Mouse (Mus musculus) splenic B cell, adult 2 months (primary cell): ENCODE data around the gene Hpgd.
"Not testable (repeated sequence)": the region's sequence is repeated elsewhere in the genome, so short reads cannot be mapped to it uniquely, and the experiment has no call there.

ENCODE experiments used
- DNase-seq: peaks from one replicate; pipeline ENCODE4 v3.0.0-alpha.2; 2011; ENCODE audit warnings: low read depth, low spot score
- H3K27me3 ChIP-seq: 2 replicates; pipeline ENCODE4 v1.6.1; 2012; ENCODE audit warnings: mild to moderate bottlenecking, low read length, moderate library complexity, mixed read lengths; ENCODE audit not compliant: control insufficient read depth, poor library complexity, insufficient read depth, severe bottlenecking
- H3K36me3 ChIP-seq: 2 replicates; pipeline ENCODE4 v1.6.1; 2012; ENCODE audit warnings: mild to moderate bottlenecking, low read length, moderate library complexity, mixed read lengths; ENCODE audit not compliant: control insufficient read depth, poor library complexity, insufficient read depth, severe bottlenecking

The Hpgd gene

GRCm38 (mm10) chr8:56293480-56293879 is 905 bp upstream of the Hpgd start:
- no peak for DNase-seq
- Histone ChIP-seq H3K36me3 (no peaks in the 10 kb centered on the region), H3K27me3 (no peaks in the 10 kb centered on the region)

GRCm38 (mm10) chr8:56294886-56295555 is 636 bp downstream of the Hpgd start:
- Histone ChIP-seq H3K27me3 (no peaks in the 10 kb centered on the region), H3K36me3 (no peaks in the 10 kb centered on the region)
- no peak for DNase-seq

DNA sequence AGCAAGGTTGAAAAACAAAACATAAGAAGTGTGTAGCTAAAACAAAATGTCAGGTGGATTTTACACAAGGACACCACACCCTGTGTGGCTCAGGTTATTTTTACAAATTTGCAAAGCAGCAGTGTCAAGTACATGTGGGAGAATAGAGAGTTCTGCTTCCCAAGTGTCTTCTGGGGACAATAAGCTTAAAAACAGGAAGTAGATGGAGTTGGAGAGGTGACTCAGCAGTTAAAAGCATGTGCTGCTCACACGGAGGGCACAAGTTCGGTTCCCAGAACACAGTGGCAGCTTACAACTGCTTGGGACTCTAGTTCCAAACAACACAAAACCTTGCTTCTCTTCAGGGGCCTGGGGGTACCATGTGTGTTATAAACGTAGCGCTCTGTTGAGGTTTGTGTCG is 5.0 kb downstream of the Hpgd start:
- DNase-seq, result no peak

DNA sequence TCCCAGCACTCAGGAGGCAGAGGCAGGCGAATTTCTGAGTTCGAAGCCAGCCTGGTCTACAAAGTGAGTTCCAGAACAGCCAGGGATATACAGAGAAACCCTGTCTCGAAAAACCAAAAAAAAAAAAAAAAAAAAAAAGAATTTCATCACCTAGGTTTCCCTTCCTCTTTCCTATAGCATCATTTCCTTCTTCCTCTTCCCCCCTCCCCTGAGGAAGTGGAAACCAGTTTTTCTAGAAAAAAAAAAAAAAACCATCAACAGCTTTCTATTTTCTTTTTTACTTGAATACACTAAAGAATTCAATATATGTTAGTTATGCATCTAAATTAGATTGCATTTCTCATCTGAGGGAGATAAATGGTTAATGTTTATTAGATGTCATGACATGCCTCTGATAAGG is 6.9 kb downstream of the Hpgd start:
- not testable (repeated sequence) for DNase-seq, H3K27me3 ChIP-seq, H3K36me3 ChIP-seq

More for the DNA sequence above, 5.0 kb downstream of the Hpgd start:
- Histone ChIP-seq H3K27me3 (no peaks in the 10 kb centered on the region), H3K36me3 (no peaks in the 10 kb centered on the region)

GRCm38 (mm10) chr8:56304595-56304994 is 10.2 kb downstream of the Hpgd start:
- Histone ChIP-seq H3K36me3 (no peaks in the 10 kb centered on the region), H3K27me3 (no peaks in the 10 kb centered on the region)
- no peak for DNase-seq

DNA sequence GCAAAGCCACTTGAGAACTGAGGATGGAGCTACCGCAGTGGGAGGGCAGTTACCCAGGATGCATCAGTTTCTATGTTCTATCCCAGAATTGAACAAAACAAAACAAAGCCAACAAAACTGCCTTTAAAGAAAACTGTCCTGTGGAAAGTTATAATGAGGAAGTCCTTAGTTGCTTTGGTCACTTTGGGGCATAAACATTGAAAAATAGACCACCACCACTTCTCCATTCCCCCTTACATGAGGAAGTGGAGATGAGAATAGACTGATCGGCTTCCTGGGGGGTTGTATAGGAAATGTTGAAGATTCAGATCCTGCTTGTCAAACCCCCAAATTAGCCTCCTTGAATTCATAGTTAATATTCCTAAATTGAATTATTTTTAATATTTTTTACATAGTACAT is 19.2 kb downstream of the Hpgd start:
- Histone ChIP-seq H3K27me3 (no peaks in the 10 kb centered on the region), H3K36me3 (no peaks in the 10 kb centered on the region)
- DNase-seq, result no peak

GRCm38 (mm10) chr8:56315189-56315588 is 20.8 kb downstream of the Hpgd start:
- H3K27me3 ChIP-seq, result no peaks in the 10 kb centered on the region
- no peak for DNase-seq

DNA sequence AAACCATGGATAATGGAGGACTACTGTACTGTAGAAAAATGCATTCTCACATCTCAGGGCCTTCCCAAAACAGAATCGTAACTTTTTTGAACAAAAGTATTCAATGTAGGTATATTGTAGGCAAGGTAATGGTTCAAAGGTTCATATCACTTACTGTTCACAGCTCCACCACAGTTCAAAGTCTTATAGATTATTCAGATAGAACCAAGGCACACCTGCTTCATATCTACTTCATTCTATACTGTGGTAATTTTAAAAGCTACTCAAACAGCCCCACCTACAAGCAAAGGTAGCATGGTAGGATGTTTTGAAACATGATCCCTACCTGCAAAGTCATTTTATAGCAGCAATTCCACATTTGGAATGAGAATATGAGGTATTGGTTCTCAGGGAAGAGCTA is 28.9 kb downstream of the Hpgd start:
- H3K27me3 ChIP-seq, result no peaks in the 10 kb centered on the region
- no peak for DNase-seq
- no peaks in the 10 kb centered on the region for H3K36me3 ChIP-seq

More at GRCm38 (mm10) chr8:56315189-56315588, 20.8 kb downstream of the Hpgd start:
- no peaks in the 10 kb centered on the region for H3K36me3 ChIP-seq

- no peak for DNase-seq
- no peaks in the 10 kb centered on the region for H3K36me3 ChIP-seq
- H3K27me3 ChIP-seq, result no peaks in the 10 kb centered on the region
Observed at GRCm38 (mm10) chr8:56327709-56328108, 33.3 kb downstream of the Hpgd start.

- DNase-seq, result no peak
- H3K27me3 ChIP-seq, result no peaks in the 10 kb centered on the region
- no peaks in the 10 kb centered on the region for H3K36me3 ChIP-seq
Observed at GRCm38 (mm10) chr8:56328130-56328542, 33.8 kb downstream of the Hpgd start.

DNA sequence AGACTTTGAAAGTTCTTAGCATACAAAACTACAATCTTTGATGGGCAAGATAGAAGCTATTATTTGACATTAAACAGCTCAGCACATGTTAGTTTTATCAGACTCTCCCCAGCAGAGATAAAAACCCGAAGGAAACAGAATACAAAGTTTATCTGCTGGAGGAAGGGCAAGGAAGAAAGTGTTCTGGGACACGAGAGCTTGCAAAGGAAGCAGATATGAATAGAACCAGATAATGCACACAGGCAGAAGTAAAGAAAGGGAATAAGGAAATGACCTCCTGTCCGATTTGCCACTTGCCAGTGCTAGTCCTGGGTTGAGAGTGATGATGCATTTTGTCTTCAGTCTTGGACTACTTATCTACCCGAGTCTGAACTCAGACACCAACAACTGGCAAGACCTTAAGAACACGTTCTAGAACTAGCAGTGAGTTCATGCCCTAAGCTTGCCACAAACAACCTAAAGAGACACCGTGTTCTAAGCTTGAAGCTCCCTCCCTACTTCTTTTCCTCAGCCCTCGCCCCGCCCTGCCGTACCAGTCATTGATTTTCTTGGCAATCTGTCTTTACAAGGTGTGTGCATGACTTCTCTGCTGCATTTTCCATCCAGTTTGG is 41.1 kb downstream of the Hpgd start:
- H3K36me3 ChIP-seq, result no peaks in the 10 kb centered on the region
- no peak for DNase-seq
- no peaks in the 10 kb centered on the region for H3K27me3 ChIP-seq

GRCm38 (mm10) chr8:56336771-56337170 is 42.4 kb downstream of the Hpgd start:
- no peaks in the 10 kb centered on the region for H3K36me3 ChIP-seq
- no peaks in the 10 kb centered on the region for H3K27me3 ChIP-seq
- no peak for DNase-seq

DNA sequence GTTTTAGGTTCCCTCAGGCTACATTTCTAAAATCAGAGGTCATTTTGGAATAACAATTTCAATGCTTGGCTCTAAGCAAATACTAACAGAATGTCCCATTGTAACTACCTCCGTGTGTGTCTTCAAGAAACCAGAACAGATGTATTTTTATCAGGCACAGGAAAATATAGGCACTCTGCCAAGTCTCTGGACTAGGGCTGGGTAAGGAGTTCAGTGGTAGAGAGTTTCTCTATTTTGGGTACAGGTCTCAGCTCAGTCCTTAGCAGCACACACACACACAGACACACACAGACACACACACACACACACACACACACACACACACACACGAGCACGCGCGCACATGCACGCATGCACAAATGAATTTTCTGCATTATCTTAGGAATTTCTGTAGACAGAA is 49.1 kb downstream of the Hpgd start:
- DNase-seq, result no peak
- Histone ChIP-seq H3K36me3 (no peaks in the 10 kb centered on the region), H3K27me3 (no peaks in the 10 kb centered on the region)

- Histone ChIP-seq H3K27me3 (no peaks in the 10 kb centered on the region), H3K36me3 (no peaks in the 10 kb centered on the region)
- no peak for DNase-seq
Observed at GRCm38 (mm10) chr8:56343940-56344339, 49.6 kb downstream of the Hpgd start.

DNA sequence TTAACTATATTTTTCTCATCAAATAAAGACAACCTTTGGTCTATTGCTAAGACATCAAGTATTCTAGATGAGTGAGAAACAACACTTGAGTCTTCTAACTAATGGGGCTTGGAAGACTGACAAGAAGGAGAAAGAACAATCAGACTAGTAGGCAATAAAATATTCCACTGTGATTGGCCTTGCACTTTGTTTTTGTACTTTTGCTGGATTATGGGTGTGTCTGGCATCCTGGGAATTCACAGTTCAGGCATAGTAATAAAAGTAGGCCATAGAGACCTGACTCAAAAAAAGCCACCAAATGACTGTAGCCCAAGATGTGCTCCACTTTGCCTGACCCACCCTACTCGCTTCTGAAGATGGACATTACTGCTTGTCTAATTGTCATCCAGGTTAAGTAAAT is 50.0 kb downstream of the Hpgd start:
- Histone ChIP-seq H3K27me3 (no peaks in the 10 kb centered on the region), H3K36me3 (no peaks in the 10 kb centered on the region)
- no peak for DNase-seq
